Mouse (Mus musculus) midbrain, embryonic 13.5 days (tissue): ENCODE results near the gene Fam83f. TPM values are rescaled to one million over a fixed set of nuclear protein-coding genes. Genes with fewer than 3 reads are reported as not detected.

Experiments used
- ATAC-seq: fragments of 200-750 bp; cut with Nextera tagmentation; 2 replicates; pipeline ENCODE4 v1.8.0; 2017; ENCODE audit warnings: mild to moderate bottlenecking, moderate TSS enrichment, moderate library complexity
- H3K27ac ChIP-seq: fragments of 300-500 bp; sonication (generic); 2 replicates; pipeline ENCODE4 v1.5.1; 2015; ENCODE audit warnings: inconsistent platforms, mild to moderate bottlenecking, moderate library complexity
- H3K27me3 ChIP-seq: fragments of 300-500 bp; sonication (generic); 2 replicates; pipeline ENCODE4 v1.6.1; 2015; ENCODE audit warnings: mild to moderate bottlenecking, inconsistent platforms
- H3K36me3 ChIP-seq: fragments of 300-500 bp; sonication (generic); 2 replicates; pipeline ENCODE4 v1.6.1; 2015; ENCODE audit warnings: mild to moderate bottlenecking, inconsistent platforms
- H3K4me1 ChIP-seq: fragments of 300-500 bp; sonication (generic); replicated peaks from 2 replicates; pipeline ENCODE4 v1.6.1; 2015; ENCODE audit warnings: inconsistent platforms
- H3K4me2 ChIP-seq: fragments of 300-500 bp; sonication (generic); replicated peaks from 2 replicates; pipeline ENCODE4 v1.6.1; 2015; ENCODE audit warnings: moderate library complexity, mild to moderate bottlenecking, inconsistent platforms
- H3K4me3 ChIP-seq: fragments of 300-500 bp; sonication (generic); replicated peaks from 2 replicates; pipeline ENCODE4 v1.5.1; 2015; ENCODE audit warnings: mild to moderate bottlenecking, inconsistent platforms
- H3K9ac ChIP-seq: fragments of 300-500 bp; sonication (generic); replicated peaks from 2 replicates; pipeline ENCODE4 v1.6.1; 2015; ENCODE audit warnings: mild to moderate bottlenecking, inconsistent platforms
- H3K9me3 ChIP-seq: fragments of 300-500 bp; sonication (generic); 2 replicates; pipeline ENCODE4 v1.6.1; 2016; ENCODE audit warnings: mild to moderate bottlenecking, inconsistent platforms
- WGBS: fragments of 180-500 bp; shearing (Covaris S2); methylation state at CpG from one replicate; pipeline ENCODE4 v1.1.7; 2015; 5-methylcytosine and 5-hydroxymethylcytosine counted together
- polyA plus RNA-seq: library from polyadenylated mRNA; unstranded; fragments of >200 nt; fragmentation: Nextera tagmentation; extraction: Ambion mirVana; gene quantifications from 2 replicates; pipeline ENCODE4 v1.2.1, GENCODE M21; 2015

Gene Fam83f
- polyA plus RNA-seq, result 0.19 and 0.27 TPM in 2 replicates

DNA sequence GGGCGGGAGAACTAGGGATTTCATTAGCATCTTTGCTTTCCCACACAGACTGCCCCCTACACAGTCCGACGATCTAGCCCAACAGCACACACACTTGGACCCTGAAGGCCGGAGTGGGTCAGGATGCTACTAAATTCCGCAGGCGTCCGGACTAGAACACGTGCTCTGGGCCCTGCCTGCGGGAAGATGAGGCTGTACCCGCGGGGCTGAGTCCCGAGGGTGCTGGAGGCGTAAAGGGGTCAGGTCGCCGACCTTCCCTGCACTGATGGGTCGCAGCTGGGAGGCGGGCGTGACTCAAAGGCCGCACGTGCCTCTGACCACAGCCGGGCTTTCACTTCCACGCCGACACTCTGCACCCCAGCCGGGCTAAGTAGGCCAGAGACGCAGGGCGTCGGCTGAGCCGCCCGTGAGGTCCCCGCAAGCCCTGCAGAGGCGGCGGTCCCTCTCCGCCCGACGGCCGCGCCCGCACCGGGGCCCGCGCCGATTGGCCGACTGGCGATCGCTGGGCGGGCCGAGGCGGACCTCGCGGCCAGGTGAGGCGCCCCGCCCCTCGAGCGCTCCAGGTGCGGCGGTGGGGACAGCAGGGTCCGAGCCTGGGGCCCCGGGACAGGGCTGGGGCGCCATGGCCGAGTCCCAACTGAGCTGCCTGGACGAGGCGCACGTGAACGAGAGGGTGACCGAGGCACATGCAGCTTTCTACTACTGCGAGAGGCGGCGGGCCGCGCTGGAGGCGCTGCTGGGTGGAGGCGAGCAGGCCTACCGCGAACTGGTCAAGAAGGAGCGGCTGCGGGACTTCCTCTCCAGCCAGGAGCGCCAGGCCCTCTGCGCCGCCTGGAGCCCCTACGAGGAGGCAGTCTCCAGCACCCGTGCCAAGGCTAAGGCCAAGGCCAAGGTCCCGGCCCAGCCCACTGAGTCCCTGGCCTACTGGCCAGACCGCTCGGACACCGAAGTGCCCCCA is at the start of gene Fam83f:
TSS of gene Fam83f (plus strand) at position 553 of the 958 bp plus-strand sequence.
- WGBS, result 5% methylated on average over 76 of the region's 85 CpGs
- H3K9me3 ChIP-seq, result peaks cover 9% of the 10 kb centered on the region; the same call in 1 of the 2 replicates
- H3K4me2 ChIP-seq, result peak within 1 kb of the TSS; percentile 62
- H3K27me3 ChIP-seq, result peaks cover 39% of the 10 kb centered on the region
- peak within 1 kb of the TSS; percentile 41 for H3K4me3 ChIP-seq
- no peak within 1 kb of the TSS for H3K27ac ChIP-seq
- peak within 1 kb of the TSS; percentile 57 for H3K9ac ChIP-seq
- H3K36me3 ChIP-seq, result no peaks in the 10 kb centered on the region
- peaks cover 12% of the 10 kb centered on the region for H3K4me1 ChIP-seq
- ATAC-seq, result peak; percentile 67

GRCm38 (mm10) chr15:80623171-80623837 is 48.3 kb upstream of the Fam83f start:
- WGBS, result 64% methylated on average over 8 of the region's 8 CpGs
- no peak overlapping the region for H3K4me2 ChIP-seq
- peak overlapping the region; percentile 52; the same call in 1 of the 2 replicates for H3K27ac ChIP-seq
- H3K4me1 ChIP-seq, result peaks cover 12% of the 10 kb centered on the region
- H3K9me3 ChIP-seq, result no peaks in the 10 kb centered on the region
- H3K9ac ChIP-seq, result no peak overlapping the region
- no peaks in the 10 kb centered on the region for H3K27me3 ChIP-seq
- peak; percentile 20; the same call in 1 of the 2 replicates for ATAC-seq
- no peaks in the 10 kb centered on the region for H3K36me3 ChIP-seq
- no peak overlapping the region for H3K4me3 ChIP-seq

GRCm38 (mm10) chr15:80626472-80626871 is 45.2 kb upstream of the Fam83f start:
- Histone ChIP-seq H3K4me2 (no peak overlapping the region), H3K9ac (no peak overlapping the region), H3K4me3 (no peak overlapping the region), H3K9me3 (no peaks in the 10 kb centered on the region), H3K36me3 (no peaks in the 10 kb centered on the region), H3K27me3 (no peaks in the 10 kb centered on the region), H3K27ac (no peak overlapping the region), H3K4me1 (peaks cover 17% of the 10 kb centered on the region)
- WGBS, result 60% methylated on average over 6 of the region's 6 CpGs
- ATAC-seq, result no peak

GRCm38 (mm10) chr15:80630147-80630546 is 41.5 kb upstream of the Fam83f start:
- WGBS, result 75% methylated on average over 7 of the region's 7 CpGs
- H3K27ac ChIP-seq, result no peak overlapping the region; the same call in 1 of the 2 replicates

DNA sequence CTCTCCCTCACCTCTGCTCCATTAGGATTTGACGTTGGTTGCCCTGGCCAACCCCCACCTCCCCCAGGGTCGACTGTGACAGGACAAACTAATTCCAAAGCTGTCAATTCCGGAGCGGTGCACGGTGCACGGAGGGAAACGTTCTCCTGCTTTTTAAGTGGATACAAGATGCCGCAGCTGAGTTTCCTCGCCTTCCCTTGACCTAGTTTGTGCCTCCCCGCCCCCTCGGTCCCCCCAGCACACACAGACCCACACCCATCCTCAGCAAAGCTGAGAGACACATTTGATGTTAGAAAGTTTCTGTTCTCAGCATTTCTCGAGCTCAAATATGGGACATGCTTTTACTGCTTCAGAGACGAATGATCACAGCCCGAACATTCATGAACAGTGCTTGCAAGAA is 40.9 kb upstream of the Fam83f start:
- H3K36me3 ChIP-seq, result no peaks in the 10 kb centered on the region
- no peak overlapping the region for H3K27ac ChIP-seq
- H3K4me3 ChIP-seq, result no peak overlapping the region
- no peak overlapping the region; the same call in 1 of the 2 replicates for H3K4me2 ChIP-seq
- 41% methylated on average over 14 of the region's 14 CpGs for WGBS
- no peaks in the 10 kb centered on the region for H3K9me3 ChIP-seq
- H3K27me3 ChIP-seq, result no peaks in the 10 kb centered on the region
- H3K4me1 ChIP-seq, result peaks cover 10% of the 10 kb centered on the region
- H3K9ac ChIP-seq, result no peak overlapping the region
- no peak for ATAC-seq

More at GRCm38 (mm10) chr15:80630147-80630546, 41.5 kb upstream of the Fam83f start:
- Histone ChIP-seq H3K4me1 (peaks cover 10% of the 10 kb centered on the region), H3K4me3 (no peak overlapping the region), H3K27me3 (no peaks in the 10 kb centered on the region), H3K9ac (no peak overlapping the region), H3K4me2 (no peak overlapping the region), H3K9me3 (no peaks in the 10 kb centered on the region), H3K36me3 (no peaks in the 10 kb centered on the region)
- no peak for ATAC-seq

DNA sequence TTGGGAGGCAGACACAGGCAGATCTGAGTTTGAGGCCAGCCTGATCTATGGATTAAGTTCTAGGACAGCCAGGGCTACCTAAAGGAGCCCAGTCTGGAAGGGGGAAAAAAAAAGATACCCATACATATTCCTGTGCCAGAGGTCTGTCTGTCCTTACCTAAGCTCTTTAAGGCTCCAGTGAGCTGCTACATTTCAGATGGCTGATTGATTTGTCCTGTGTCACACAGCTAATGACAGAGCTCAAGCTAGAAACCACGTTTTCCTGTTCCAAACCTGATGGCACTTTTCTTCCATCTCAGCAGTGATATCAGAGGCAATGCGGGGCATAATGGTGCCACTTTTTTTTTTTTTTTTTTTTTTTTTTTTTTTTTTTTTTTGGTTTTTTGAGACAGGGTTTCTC is 40.3 kb upstream of the Fam83f start:
- 84% methylated on average over 2 of the region's 2 CpGs for WGBS
- Histone ChIP-seq H3K4me3 (no peak overlapping the region), H3K4me2 (no peak overlapping the region), H3K36me3 (no peaks in the 10 kb centered on the region), H3K9ac (no peak overlapping the region), H3K9me3 (no peaks in the 10 kb centered on the region), H3K27me3 (no peaks in the 10 kb centered on the region), H3K4me1 (peaks cover 10% of the 10 kb centered on the region), H3K27ac (no peak overlapping the region)
- ATAC-seq, result no peak

- WGBS, result 86% methylated on average over 13 of the region's 13 CpGs
- no peaks in the 10 kb centered on the region for H3K36me3 ChIP-seq
- H3K4me1 ChIP-seq, result peaks cover 10% of the 10 kb centered on the region
- no peak overlapping the region for H3K4me3 ChIP-seq
- no peak for ATAC-seq
- no peak overlapping the region for H3K9ac ChIP-seq
- H3K9me3 ChIP-seq, result no peaks in the 10 kb centered on the region
- no peaks in the 10 kb centered on the region for H3K27me3 ChIP-seq
- no peak overlapping the region for H3K4me2 ChIP-seq
- no peak overlapping the region for H3K27ac ChIP-seq
Observed at GRCm38 (mm10) chr15:80632280-80632893, 39.3 kb upstream of the Fam83f start.

GRCm38 (mm10) chr15:80634391-80635193 is 37.1 kb upstream of the Fam83f start:
- Histone ChIP-seq H3K4me1 (peaks cover 10% of the 10 kb centered on the region), H3K27me3 (0 out of 2 replicates have a peak, but pooled peaks cover 3% of the 10 kb centered on the region), H3K9ac (no peak overlapping the region), H3K4me3 (no peak overlapping the region), H3K4me2 (no peak overlapping the region), H3K36me3 (no peaks in the 10 kb centered on the region), H3K9me3 (no peaks in the 10 kb centered on the region), H3K27ac (no peak overlapping the region)
- WGBS, result 63% methylated on average over 11 of the region's 11 CpGs
- ATAC-seq, result no peak

DNA sequence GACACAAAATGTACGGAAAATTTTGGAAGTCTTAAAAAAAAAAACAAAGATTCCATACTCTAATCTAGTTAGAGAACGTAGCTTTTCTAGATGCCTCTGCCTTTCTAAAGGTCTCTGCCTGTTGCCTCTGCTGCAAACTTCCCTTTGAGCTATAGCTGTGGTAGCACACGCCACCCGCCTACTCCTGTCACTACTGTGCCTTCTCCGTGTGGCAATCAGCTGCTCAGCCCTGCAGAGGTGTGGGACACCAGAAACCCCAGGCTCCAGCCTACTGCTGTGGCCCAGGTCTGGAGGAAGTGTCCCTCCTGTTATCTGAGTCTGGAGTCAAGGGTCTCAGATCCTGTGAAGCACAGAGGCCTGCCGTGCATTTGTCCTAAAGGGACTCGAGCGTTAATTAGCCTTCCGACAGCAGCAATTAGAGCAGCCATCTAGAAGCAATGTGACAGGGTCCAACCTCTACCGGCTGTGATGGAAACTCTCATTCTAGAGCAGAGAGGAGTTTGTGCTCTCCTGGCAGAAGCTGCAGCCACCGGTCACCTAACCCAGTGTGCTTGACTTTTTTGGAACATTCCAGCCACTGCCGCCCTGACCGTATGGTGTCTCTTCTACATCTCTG is 34.8 kb upstream of the Fam83f start:
- 70% methylated on average over 13 of the region's 13 CpGs for WGBS
- Histone ChIP-seq H3K27ac (no peak overlapping the region), H3K4me2 (no peak overlapping the region), H3K9me3 (no peaks in the 10 kb centered on the region), H3K4me3 (no peak overlapping the region), H3K9ac (no peak overlapping the region), H3K36me3 (no peaks in the 10 kb centered on the region), H3K4me1 (no peaks in the 10 kb centered on the region), H3K27me3 (0 out of 2 replicates have a peak, but pooled peaks cover 3% of the 10 kb centered on the region)
- no peak for ATAC-seq

DNA sequence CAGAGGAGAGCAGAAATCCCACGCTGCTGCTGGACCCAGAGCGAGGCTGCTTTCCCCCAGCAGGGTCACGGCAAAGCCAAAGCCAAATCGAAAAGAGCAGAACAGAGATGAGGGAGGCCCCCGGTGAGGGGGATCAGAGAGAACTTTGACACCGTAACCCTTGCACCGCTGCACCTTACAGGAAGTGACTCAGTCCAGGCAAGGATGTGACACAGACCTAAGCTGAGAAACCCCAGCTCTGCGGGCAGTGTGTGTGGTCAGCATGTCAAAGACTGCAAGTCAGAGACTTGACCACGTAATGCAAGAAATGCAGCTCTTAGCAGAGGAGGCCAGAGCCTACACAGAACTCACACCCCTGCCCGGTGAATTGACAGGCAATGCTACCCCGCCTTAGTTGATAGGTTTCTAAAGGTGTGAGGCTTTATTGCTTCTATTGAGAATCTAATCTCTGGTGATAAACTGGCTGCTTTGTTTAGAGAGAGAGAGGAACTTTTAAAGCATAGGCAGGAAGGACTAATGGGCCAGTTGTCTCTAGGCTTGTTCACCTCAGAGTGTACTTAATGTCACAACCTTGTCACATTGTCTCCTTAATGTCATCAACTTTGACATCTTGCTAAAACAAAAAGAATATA is 32.5 kb upstream of the Fam83f start:
- H3K9ac ChIP-seq, result no peak overlapping the region
- no peak overlapping the region for H3K4me2 ChIP-seq
- H3K36me3 ChIP-seq, result no peaks in the 10 kb centered on the region
- no peak overlapping the region for H3K27ac ChIP-seq
- H3K4me3 ChIP-seq, result no peak overlapping the region
- H3K4me1 ChIP-seq, result no peaks in the 10 kb centered on the region; the same call in 1 of the 2 replicates
- no peaks in the 10 kb centered on the region for H3K9me3 ChIP-seq
- 62% methylated on average over 11 of the region's 11 CpGs for WGBS
- no peak for ATAC-seq
- H3K27me3 ChIP-seq, result 0 out of 2 replicates have a peak, but pooled peaks cover 3% of the 10 kb centered on the region
